Mouse (Mus musculus) embryonic fibroblast, embryonic 13.5 days (primary cell): ENCODE results near the gene Zfp867.

ENCODE experiments used
- CTCF ChIP-seq: IDR thresholded peaks from 2 replicates; pipeline ENCODE4 v1.5.1; 2011; ENCODE audit warnings: mild to moderate bottlenecking, control low read depth, low read length, moderate library complexity, borderline replicate concordance; ENCODE audit not compliant: insufficient read depth
- POLR2A ChIP-seq: IDR thresholded peaks from 2 replicates; pipeline ENCODE4 v1.6.1; 2011; ENCODE audit warnings: low read depth, mild to moderate bottlenecking, control low read depth, low read length, moderate library complexity

DNA sequence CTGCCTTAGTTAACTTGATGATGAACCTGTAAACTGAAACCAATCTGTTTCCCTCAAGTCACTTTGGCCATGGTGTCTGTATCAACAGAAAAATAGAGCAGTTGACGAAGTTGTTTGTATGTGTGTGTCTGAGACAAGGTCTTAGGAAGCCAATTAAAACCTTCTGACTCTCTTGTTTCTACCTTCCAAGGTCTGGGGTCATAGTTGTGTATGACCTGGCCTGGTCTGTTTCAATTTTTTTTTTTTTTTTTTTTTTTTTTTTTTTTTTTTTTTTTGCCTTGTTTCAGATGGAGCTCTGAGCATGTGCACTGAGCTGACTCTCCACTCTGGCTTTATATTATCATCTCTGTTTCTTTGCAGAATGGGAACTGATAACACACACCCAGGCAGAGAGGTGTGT, 45.2 kb upstream of the Zfp867 start:
- TF ChIP-seq POLR2A: no peak
- no peak for TF ChIP-seq CTCF
